Mouse (Mus musculus) bone marrow, adult 2 months (tissue): ENCODE results near the gene Srrm1. TPM values are rescaled to one million over a fixed set of nuclear protein-coding genes. Genes with fewer than 3 reads are reported as not detected.

ENCODE experiments used
- H3K27ac ChIP-seq: fragments of 200-500 bp; 2 replicates; pipeline ENCODE4 v1.5.1; 2012; ENCODE audit warnings: low read depth, mild to moderate bottlenecking, control low read depth, inconsistent platforms, low read length; ENCODE audit not compliant: control insufficient read depth, poor library complexity, insufficient read depth
- H3K4me1 ChIP-seq: fragments of 200-500 bp; 2 replicates; pipeline ENCODE4 v1.6.1; 2011; ENCODE audit warnings: low read length; ENCODE audit not compliant: control insufficient read depth, insufficient read depth
- H3K4me3 ChIP-seq: fragments of 200-500 bp; replicated peaks from 2 replicates; pipeline ENCODE3; 2011; ENCODE audit warnings: mild to moderate bottlenecking, low read depth, low read length, control low read depth; ENCODE audit not compliant: control insufficient read depth
- CTCF ChIP-seq: fragments of 200-500 bp; IDR thresholded peaks from 2 replicates; pipeline ENCODE4 v1.5.1; 2011; ENCODE audit warnings: low read length, control low read depth; ENCODE audit not compliant: control insufficient read depth, insufficient read depth
- POLR2A ChIP-seq: fragments of 200-500 bp; IDR thresholded peaks from 2 replicates; pipeline ENCODE4 v1.6.1; 2011; ENCODE audit warnings: low read depth, mild to moderate bottlenecking, control low read depth, low read length, borderline replicate concordance; ENCODE audit not compliant: control insufficient read depth
- WGBS: fragments of 180-500 bp; shearing (Covaris S2); methylation state at CpG from one replicate; pipeline ENCODE4 v1.1.7; 2018; 5-methylcytosine and 5-hydroxymethylcytosine counted together
- polyA plus RNA-seq: library from polyadenylated mRNA; stranded (reverse); fragments of >200 nt; gene quantifications from 2 replicates; pipeline ENCODE4 v1.2.4, GENCODE M21; 2011; ENCODE audit warnings: low replicate concordance; ENCODE audit not compliant: missing spikeins, insufficient read depth, insufficient read length

Gene Srrm1
- polyA plus RNA-seq, 1 experiment, result 141 TPM

DNA sequence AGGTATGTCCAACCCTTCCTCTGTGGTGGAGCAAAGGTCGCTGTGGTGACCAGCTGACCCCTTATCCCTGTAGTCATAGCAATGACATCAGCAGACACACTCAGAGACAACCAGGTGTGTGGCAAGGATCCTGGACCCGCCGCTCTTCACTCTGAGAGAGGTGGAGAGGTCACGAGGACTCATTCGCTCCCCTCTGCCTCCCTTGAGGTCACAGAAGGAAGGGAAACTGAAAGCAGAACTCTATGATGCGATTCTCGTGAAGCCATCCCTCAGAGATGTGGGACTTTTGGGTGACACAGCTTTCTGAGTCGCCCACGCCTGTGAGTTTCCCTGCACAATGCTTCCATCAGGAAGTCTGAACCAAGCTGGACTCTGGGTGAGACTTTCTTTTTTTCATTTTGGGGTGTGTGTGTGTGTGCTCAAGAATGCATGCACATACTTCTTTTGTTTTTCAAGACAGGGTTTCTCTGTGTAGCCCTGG is 39.3 kb downstream of the Srrm1 start:
- peaks cover 3% of the 10 kb centered on the region; the same call in 1 of the 2 replicates for H3K4me1 ChIP-seq
- TF ChIP-seq CTCF (no peak), POLR2A (no peak)
- WGBS, result 5% methylated on average over 9 of the region's 9 CpGs
- peak overlapping the region; percentile 8 for H3K4me3 ChIP-seq
- H3K27ac ChIP-seq, result peak overlapping the region; percentile 42

- H3K4me3 ChIP-seq, result no peak overlapping the region
- peaks cover 3% of the 10 kb centered on the region; the same call in 1 of the 2 replicates for H3K4me1 ChIP-seq
- peak overlapping the region; percentile 42 for H3K27ac ChIP-seq
- TF ChIP-seq POLR2A (no peak), CTCF (no peak)
- 22% methylated on average over 17 of the region's 17 CpGs for WGBS
These were observed 39.9 kb downstream of the Srrm1 start for GRCm38 (mm10) chr4:135313111-135313691.

DNA sequence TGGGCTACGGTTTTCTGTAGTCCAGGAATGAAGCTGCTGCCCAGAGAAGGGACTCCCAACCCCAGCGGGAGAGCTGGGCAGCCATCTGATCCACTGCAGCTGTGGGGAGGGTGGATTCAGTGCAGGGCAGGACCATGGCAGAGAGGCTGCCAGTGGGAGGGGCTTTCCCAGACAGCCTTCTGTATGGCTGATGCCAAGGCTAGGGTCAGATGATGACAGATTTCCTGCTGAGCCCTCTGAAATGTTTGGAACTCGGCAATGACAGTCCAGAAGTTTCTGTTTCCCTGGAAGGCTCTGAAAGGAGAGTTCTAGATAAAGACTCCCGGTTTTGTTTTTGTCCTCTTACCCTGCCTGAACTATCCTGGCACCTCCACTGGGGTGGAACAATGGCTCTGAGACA is 40.4 kb downstream of the Srrm1 start:
- no peak for TF ChIP-seq CTCF
- TF ChIP-seq POLR2A, result peak; percentile 28; the same call in 1 of the 2 replicates
- H3K4me3 ChIP-seq, result no peak overlapping the region
- WGBS, result 48% methylated on average over 4 of the region's 4 CpGs
- H3K4me1 ChIP-seq, result peaks cover 3% of the 10 kb centered on the region; the same call in 1 of the 2 replicates
- H3K27ac ChIP-seq, result peak overlapping the region; percentile 42

- H3K4me1 ChIP-seq, result peaks cover 3% of the 10 kb centered on the region; the same call in 1 of the 2 replicates
- no peak for TF ChIP-seq POLR2A
- TF ChIP-seq CTCF, result no peak
- H3K4me3 ChIP-seq, result no peak overlapping the region
- H3K27ac ChIP-seq, result no peak overlapping the region
- WGBS, result 70% methylated on average over 8 of the region's 8 CpGs
These were observed 42.8 kb downstream of the Srrm1 start for GRCm38 (mm10) chr4:135310371-135310770.

GRCm38 (mm10) chr4:135309726-135310125 is 43.4 kb downstream of the Srrm1 start:
- peaks cover 3% of the 10 kb centered on the region; the same call in 1 of the 2 replicates for H3K4me1 ChIP-seq
- TF ChIP-seq CTCF (no peak), POLR2A (no peak)

DNA sequence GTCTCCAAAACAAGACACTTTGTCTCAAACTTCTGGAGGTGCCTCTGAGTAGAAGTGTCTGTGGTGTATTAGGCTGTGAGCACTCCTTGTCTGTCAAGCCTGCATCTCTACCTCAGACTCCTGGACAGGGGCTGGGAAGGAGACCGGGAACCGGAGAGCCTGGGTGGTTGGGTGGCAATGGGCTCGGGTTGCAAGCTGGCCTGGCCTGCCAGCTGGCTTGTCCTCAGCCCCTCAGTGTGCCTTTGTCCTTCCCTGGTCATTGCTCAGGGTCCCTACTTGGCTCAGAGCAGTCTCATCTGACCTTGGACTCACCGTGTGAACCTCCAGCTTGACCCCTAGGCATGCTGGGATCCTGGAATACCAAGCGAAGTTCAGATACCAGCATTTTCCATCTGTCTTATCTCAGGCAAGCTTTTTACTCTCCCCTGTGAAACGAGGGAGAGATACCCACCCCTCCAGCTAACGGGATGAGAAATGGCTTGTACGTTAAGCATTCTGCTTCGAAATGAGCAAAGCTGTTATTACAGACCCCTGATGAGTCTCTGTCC is 43.9 kb downstream of the Srrm1 start:
- Histone ChIP-seq H3K4me1 (peaks cover 1% of the 10 kb centered on the region; the same call in 1 of the 2 replicates), H3K27ac (no peak overlapping the region), H3K4me3 (no peak overlapping the region)
- WGBS, result 85% methylated on average over 9 of the region's 9 CpGs
- TF ChIP-seq CTCF (no peak), POLR2A (no peak)

More at GRCm38 (mm10) chr4:135309726-135310125, 43.4 kb downstream of the Srrm1 start:
- WGBS, result 83% methylated on average over 5 of the region's 5 CpGs
- Histone ChIP-seq H3K27ac (no peak overlapping the region), H3K4me3 (no peak overlapping the region)

DNA sequence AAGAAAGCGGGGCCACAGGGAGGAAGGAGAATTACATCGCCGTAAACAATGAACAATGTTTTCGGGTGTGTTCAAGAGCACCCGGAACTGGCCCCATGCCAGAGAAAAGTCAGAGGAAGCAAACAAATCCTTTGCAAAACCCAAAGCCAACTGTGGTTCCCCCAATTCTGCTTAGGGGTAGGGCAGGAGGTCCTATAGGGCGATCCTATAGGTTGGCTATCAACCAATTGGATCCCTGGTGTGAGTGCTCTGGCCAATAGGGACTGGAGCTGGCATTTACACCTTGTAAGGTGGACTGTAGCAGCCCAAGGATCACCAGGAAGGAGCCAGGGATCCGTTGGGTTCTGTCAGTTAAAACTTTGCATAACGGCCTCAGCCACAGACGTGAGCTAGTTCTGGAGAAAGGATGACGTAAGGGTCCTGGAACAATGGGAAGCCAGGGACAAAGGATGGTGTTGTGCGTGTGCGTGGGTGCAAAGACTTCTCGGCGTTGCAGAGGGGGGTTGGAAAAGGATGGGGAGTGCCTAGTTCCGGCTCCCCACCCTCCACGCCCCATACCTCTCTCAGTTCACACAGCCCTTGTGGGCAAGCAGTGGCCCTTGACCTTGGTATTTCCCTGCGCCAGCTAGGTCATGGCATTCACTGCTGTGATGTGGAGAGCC is 46.0 kb downstream of the Srrm1 start:
- WGBS, result 72% methylated on average over 17 of the region's 17 CpGs
- Histone ChIP-seq H3K4me1 (no peaks in the 10 kb centered on the region), H3K4me3 (no peak overlapping the region), H3K27ac (no peak overlapping the region)
- TF ChIP-seq POLR2A (no peak), CTCF (no peak)

GRCm38 (mm10) chr4:135306533-135306932 is 46.6 kb downstream of the Srrm1 start:
- Histone ChIP-seq H3K4me1 (no peaks in the 10 kb centered on the region), H3K4me3 (no peak overlapping the region), H3K27ac (no peak overlapping the region)
- WGBS, result 64% methylated on average over 4 of the region's 4 CpGs
- TF ChIP-seq POLR2A, result no peak
- no peak for TF ChIP-seq CTCF

DNA sequence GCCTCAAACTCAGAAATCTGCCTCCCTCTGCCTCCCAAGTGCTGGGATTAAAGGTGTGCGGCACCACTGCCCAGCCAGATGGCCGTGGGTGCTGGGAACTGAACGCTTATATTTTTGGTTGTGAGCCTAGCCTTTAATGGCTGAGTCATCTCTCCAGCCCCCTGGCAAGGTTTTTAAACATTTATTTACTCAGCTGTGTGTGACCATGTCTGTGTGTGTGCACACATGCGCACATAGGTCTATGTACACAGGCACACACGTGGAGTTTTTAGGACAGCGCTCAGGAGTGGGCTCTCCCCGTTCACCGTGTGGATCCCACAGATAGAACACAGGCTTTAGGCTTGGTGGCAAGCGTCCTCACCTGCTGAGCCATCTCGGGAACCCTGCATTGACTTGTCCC is 50.9 kb downstream of the Srrm1 start:
- Histone ChIP-seq H3K4me3 (no peak overlapping the region), H3K27ac (no peak overlapping the region), H3K4me1 (peaks cover 1% of the 10 kb centered on the region; the same call in 1 of the 2 replicates)
- no peak for TF ChIP-seq CTCF
- TF ChIP-seq POLR2A, result no peak
- 79% methylated on average over 10 of the region's 10 CpGs for WGBS
